Mouse (Mus musculus): ENCODE data around the gene Gca. TPM values are rescaled to one million over a fixed set of nuclear protein-coding genes. Genes with fewer than 3 reads are reported as not detected.

The Gca gene
- polyA plus RNA-seq, 1 experiment from 2014 or later, result 3.0 TPM

DNA sequence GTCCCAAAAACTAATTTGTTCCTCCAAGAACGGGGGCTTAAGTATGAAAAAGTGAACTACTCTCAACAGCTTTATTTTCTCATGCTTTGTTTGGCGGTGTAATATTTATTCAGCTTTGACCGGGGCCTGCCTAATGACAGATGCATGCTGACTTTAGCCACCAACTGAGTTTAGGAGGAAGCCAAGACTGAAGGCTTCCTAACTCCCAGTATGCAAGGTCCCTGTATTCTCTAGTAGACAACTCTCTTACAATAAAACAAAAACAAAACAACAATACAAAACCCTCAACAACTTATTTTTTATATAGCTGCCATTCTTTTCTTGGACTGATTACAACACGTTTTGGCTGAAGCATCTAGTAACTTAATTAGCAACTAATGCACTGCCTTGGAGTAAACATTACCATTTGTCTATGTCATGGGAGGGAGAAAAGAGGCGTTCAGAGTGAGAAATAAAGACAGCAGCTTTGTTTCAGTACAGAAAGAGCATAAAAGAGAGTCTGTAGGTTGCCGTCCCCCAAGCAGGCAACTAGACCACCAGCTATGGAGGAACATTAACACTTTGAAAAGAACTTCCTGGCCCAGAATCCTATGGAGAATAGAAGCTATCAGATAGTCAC is 17.3 kb upstream of the Gca start:
- Histone ChIP-seq H3K9me3 (replicated peaks) (no peaks in the 10 kb centered on the region), H3K4me2 (replicated peaks) (peak overlapping the region; percentile 74), H3K27ac (no peak overlapping the region), H3K9ac (no peak overlapping the region), H3K27me3 (peaks cover 8% of the 10 kb centered on the region; the same call in 1 of the 2 replicates), H3K4me1 (peaks cover 13% of the 10 kb centered on the region), H3K4me3 (peak overlapping the region; percentile 44), H3K36me3 (no peaks in the 10 kb centered on the region)
- peak; percentile 33; the same call in 1 of the 2 replicates for ATAC-seq (ENCODE audit: low FRiP score)
- WGBS, result 10% methylated on average over 6 of the region's 6 CpGs

- H3K9ac ChIP-seq, result no peak overlapping the region
- H3K4me2 ChIP-seq (replicated peaks), result no peak overlapping the region
- H3K27me3 ChIP-seq, result peaks cover 2% of the 10 kb centered on the region; the same call in 1 of the 2 replicates
- H3K36me3 ChIP-seq, result no peaks in the 10 kb centered on the region
- peaks cover 2% of the 10 kb centered on the region; the same call in 1 of the 2 replicates for H3K4me1 ChIP-seq
- ATAC-seq (ENCODE audit: low FRiP score), result no peak
- no peak overlapping the region for H3K27ac ChIP-seq
- no peak overlapping the region for H3K4me3 ChIP-seq
- H3K9me3 ChIP-seq (replicated peaks), result no peaks in the 10 kb centered on the region
- 82% methylated on average over 4 of the region's 4 CpGs for WGBS
Measured at GRCm38 (mm10) chr2:62651890-62652289, 12.2 kb upstream of the Gca start.

- H3K27ac ChIP-seq, result no peak overlapping the region
- WGBS, result 84% methylated on average over 4 of the region's 4 CpGs
- ATAC-seq (ENCODE audit: low FRiP score), result no peak
Measured at GRCm38 (mm10) chr2:62652466-62652865, 11.6 kb upstream of the Gca start.

GRCm38 (mm10) chr2:62654519-62655338 is 9.4 kb upstream of the Gca start:
- H3K9ac ChIP-seq, result no peak overlapping the region
- no peaks in the 10 kb centered on the region for H3K27me3 ChIP-seq
- H3K4me1 ChIP-seq, result no peaks in the 10 kb centered on the region
- no peak overlapping the region for H3K4me2 ChIP-seq (replicated peaks)
- H3K9me3 ChIP-seq (replicated peaks), result no peaks in the 10 kb centered on the region
- WGBS, result 52% methylated on average over 7 of the region's 7 CpGs
- no peak overlapping the region for H3K27ac ChIP-seq
- ATAC-seq (ENCODE audit: low FRiP score), result peak; percentile 78
- no peak overlapping the region for H3K4me3 ChIP-seq
- no peaks in the 10 kb centered on the region for H3K36me3 ChIP-seq

More at GRCm38 (mm10) chr2:62652466-62652865, 11.6 kb upstream of the Gca start:
- peaks cover 2% of the 10 kb centered on the region; the same call in 1 of the 2 replicates for H3K27me3 ChIP-seq
- no peak overlapping the region for H3K4me2 ChIP-seq (replicated peaks)
- H3K4me3 ChIP-seq, result no peak overlapping the region
- no peak overlapping the region for H3K9ac ChIP-seq
- no peaks in the 10 kb centered on the region for H3K4me1 ChIP-seq
- no peaks in the 10 kb centered on the region for H3K36me3 ChIP-seq
- no peaks in the 10 kb centered on the region for H3K9me3 ChIP-seq (replicated peaks)

- H3K4me2 ChIP-seq (replicated peaks), result no peak overlapping the region
- no peaks in the 10 kb centered on the region for H3K27me3 ChIP-seq
- ATAC-seq (ENCODE audit: low FRiP score), result no peak
- no peaks in the 10 kb centered on the region for H3K9me3 ChIP-seq (replicated peaks)
- 56% methylated on average over 1 of the region's 1 CpGs for WGBS
- no peaks in the 10 kb centered on the region for H3K36me3 ChIP-seq
- no peaks in the 10 kb centered on the region for H3K4me1 ChIP-seq
- no peak overlapping the region for H3K4me3 ChIP-seq
- no peak overlapping the region for H3K27ac ChIP-seq
- H3K9ac ChIP-seq, result no peak overlapping the region
Measured at GRCm38 (mm10) chr2:62656072-62656471, 8.0 kb upstream of the Gca start.

GRCm38 (mm10) chr2:62660565-62660964 is 3.5 kb upstream of the Gca start:
- Histone ChIP-seq H3K27ac (no peak overlapping the region), H3K9me3 (replicated peaks) (no peaks in the 10 kb centered on the region), H3K4me3 (no peak overlapping the region), H3K27me3 (no peaks in the 10 kb centered on the region), H3K36me3 (no peaks in the 10 kb centered on the region), H3K9ac (no peak overlapping the region), H3K4me1 (no peaks in the 10 kb centered on the region), H3K4me2 (replicated peaks) (no peak overlapping the region)
- 48% methylated on average over 6 of the region's 6 CpGs for WGBS
- ATAC-seq (ENCODE audit: low FRiP score), result no peak

DNA sequence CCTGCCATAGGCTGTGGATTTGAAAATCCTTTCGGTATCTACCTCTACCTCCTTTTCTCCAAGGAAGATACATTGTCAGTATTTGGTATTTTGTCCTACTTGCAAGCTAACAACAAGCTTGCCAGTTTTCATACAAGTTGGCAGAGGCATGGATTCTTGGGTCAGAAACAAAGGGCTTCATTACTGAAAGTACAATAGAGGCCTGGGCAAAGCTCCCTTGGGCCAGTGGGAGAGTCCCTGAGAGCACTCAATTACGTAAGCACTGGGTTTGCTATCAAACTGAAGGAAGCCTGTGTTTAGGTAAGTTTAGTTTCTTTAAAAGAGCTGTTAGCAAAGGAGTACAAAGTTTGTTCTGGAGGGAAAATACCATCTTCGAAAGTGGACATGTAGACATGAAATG is 1.5 kb upstream of the Gca start:
- Histone ChIP-seq H3K4me1 (no peaks in the 10 kb centered on the region), H3K4me3 (no peak overlapping the region), H3K27me3 (no peaks in the 10 kb centered on the region), H3K36me3 (no peaks in the 10 kb centered on the region), H3K9me3 (replicated peaks) (no peaks in the 10 kb centered on the region), H3K27ac (no peak overlapping the region), H3K9ac (no peak overlapping the region), H3K4me2 (replicated peaks) (no peak overlapping the region)
- no peak for ATAC-seq (ENCODE audit: low FRiP score)
- 87% methylated on average over 3 of the region's 3 CpGs for whole genome bisulfite sequencing

- H3K4me3 ChIP-seq, result no peak overlapping the region
- H3K4me2 ChIP-seq (replicated peaks), result peak overlapping the region; percentile 78; the same call in 1 of the 2 replicates
- WGBS, result 66% methylated on average over 7 of the region's 7 CpGs
Measured at GRCm38 (mm10) chr2:62664839-62665238, 754 bp downstream of the Gca start.

GRCm38 (mm10) chr2:62665536-62665935 is 1.5 kb downstream of the Gca start:
- no peak for ATAC-seq (ENCODE audit: low FRiP score)
- Histone ChIP-seq H3K27me3 (no peaks in the 10 kb centered on the region), H3K9ac (no peak overlapping the region), H3K36me3 (no peaks in the 10 kb centered on the region), H3K9me3 (replicated peaks) (no peaks in the 10 kb centered on the region), H3K4me3 (no peak overlapping the region), H3K4me2 (replicated peaks) (no peak overlapping the region), H3K27ac (no peak overlapping the region), H3K4me1 (no peaks in the 10 kb centered on the region)
- WGBS, result 61% methylated on average over 1 of the region's 1 CpGs

More at GRCm38 (mm10) chr2:62664839-62665238, 754 bp downstream of the Gca start:
- H3K4me1 ChIP-seq, result no peaks in the 10 kb centered on the region
- no peak overlapping the region for H3K27ac ChIP-seq
- no peaks in the 10 kb centered on the region for H3K9me3 ChIP-seq (replicated peaks)
- H3K9ac ChIP-seq, result no peak overlapping the region
- ATAC-seq (ENCODE audit: low FRiP score), result no peak
- H3K27me3 ChIP-seq, result no peaks in the 10 kb centered on the region
- no peaks in the 10 kb centered on the region for H3K36me3 ChIP-seq

DNA sequence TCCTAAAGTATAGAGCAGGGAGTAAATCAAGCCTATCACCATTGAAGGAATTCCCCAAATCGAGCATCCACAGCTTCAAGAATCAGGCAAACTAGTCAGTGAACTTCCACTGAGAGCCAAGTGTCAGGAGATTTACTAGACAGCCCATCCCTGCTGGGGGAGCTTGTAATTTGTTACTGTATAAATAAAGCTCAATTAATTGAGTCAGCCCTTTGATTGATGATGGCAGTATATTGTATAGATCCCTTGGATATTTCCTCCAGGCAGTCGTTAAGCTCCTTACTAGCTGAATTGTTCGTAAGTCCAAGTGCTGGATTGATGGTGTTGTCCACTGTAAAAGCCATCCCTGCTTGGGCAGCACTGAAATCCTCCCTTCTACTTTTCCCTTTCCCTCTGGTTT is 5.8 kb downstream of the Gca start:
- no peaks in the 10 kb centered on the region for H3K9me3 ChIP-seq (replicated peaks)
- no peak overlapping the region for H3K9ac ChIP-seq
- no peak overlapping the region for H3K4me3 ChIP-seq
- no peaks in the 10 kb centered on the region for H3K4me1 ChIP-seq
- no peaks in the 10 kb centered on the region for H3K36me3 ChIP-seq
- H3K4me2 ChIP-seq (replicated peaks), result no peak overlapping the region
- no peak overlapping the region for H3K27ac ChIP-seq
- no peak for ATAC-seq (ENCODE audit: low FRiP score)
- WGBS, result 69% methylated on average over 3 of the region's 3 CpGs
- no peaks in the 10 kb centered on the region for H3K27me3 ChIP-seq

DNA sequence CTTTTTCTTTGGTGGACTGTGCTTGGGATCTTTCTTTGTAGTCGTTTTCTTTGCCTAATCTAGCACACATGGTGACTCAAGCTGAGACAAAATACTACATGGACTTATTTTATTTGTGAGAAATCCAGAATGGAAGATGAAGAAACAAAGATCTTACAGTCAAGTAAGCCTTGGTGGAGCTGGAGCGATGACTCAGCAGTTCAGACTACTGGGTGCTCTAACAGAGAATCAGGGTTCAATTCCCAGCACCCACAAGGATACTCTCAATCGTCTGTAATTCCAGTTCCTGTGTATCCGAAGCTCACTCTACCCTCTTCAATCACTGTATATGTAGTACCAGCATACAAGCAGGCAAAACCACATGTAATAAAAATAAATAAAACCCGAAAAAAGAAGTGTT is 6.2 kb downstream of the Gca start:
- H3K4me3 ChIP-seq, result no peak overlapping the region
- H3K27me3 ChIP-seq, result no peaks in the 10 kb centered on the region
- no peaks in the 10 kb centered on the region for H3K4me1 ChIP-seq
- ATAC-seq (ENCODE audit: low FRiP score), result no peak
- H3K9ac ChIP-seq, result no peak overlapping the region
- H3K36me3 ChIP-seq, result no peaks in the 10 kb centered on the region
- H3K27ac ChIP-seq, result no peak overlapping the region
- no peaks in the 10 kb centered on the region for H3K9me3 ChIP-seq (replicated peaks)
- 88% methylated on average over 5 of the region's 5 CpGs for WGBS
- H3K4me2 ChIP-seq (replicated peaks), result no peak overlapping the region

DNA sequence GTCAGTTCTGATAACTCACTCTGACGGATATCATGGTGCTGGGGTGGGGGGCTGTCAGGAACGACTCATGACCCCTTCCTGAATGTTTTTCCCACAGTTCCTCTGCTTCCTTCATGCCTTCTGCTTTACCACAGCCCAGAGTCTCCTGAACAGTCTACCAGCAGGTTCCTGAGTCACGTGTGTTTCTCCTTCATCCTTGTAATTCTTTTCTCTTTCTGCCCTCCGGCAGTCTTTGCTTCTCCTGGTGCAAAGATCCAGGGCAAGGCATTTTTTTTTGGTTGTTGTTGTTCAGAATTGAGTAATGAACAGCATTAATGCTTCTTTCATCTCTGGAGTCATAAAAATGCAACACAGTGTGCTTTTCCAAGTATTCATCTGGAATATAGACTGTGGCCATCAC is 6.7 kb downstream of the Gca start:
- Histone ChIP-seq H3K27me3 (no peaks in the 10 kb centered on the region), H3K9ac (no peak overlapping the region)
- ATAC-seq (ENCODE audit: low FRiP score), result no peak

More for the DNA sequence above, 6.7 kb downstream of the Gca start:
- 76% methylated on average over 4 of the region's 4 CpGs for WGBS
- Histone ChIP-seq H3K4me2 (replicated peaks) (no peak overlapping the region), H3K4me3 (no peak overlapping the region), H3K27ac (no peak overlapping the region), H3K36me3 (no peaks in the 10 kb centered on the region), H3K4me1 (no peaks in the 10 kb centered on the region), H3K9me3 (replicated peaks) (no peaks in the 10 kb centered on the region)
